In genomic region chr1:139425006-139425405, GRCm38 (mm10) we compare ENCODE assay signal across 8 mouse cellular contexts. TPM values are rescaled to one million over a fixed set of nuclear protein-coding genes. Genes with fewer than 3 reads are reported as not detected.
DNase-seq lines count a peak whose midpoint lies in the region; ATAC-seq and TF ChIP-seq lines count a peak whose summit lies in the region.

No protein-coding gene starts in this region.

- no peaks in the 10 kb centered on the region for H3K27me3 ChIP-seq in forebrain, embryonic 13.5 days
- H3K27me3 ChIP-seq in kidney, postnatal 0 days (ENCODE audit: insufficient read depth, low read length): no peaks in the 10 kb centered on the region
- H3K27me3 ChIP-seq in neural tube, embryonic 12.5 days (replicated peaks): no peaks in the 10 kb centered on the region

- no peak for ATAC-seq in forebrain, embryonic 13.5 days
- ATAC-seq in kidney, postnatal 0 days (replicated peaks; ENCODE audit: low FRiP score, low read depth): no peak
- ATAC-seq in neural tube, embryonic 12.5 days (ENCODE audit: low FRiP score, low read depth): no peak

- WGBS in forebrain, embryonic 13.5 days: 25% methylated on average over 3 of the region's 3 CpGs
- WGBS in kidney, postnatal 0 days: 28% methylated on average over 3 of the region's 3 CpGs
- 42% methylated on average over 3 of the region's 3 CpGs for WGBS in neural tube, embryonic 12.5 days

- no peaks in the 10 kb centered on the region for H3K9me3 ChIP-seq in forebrain, embryonic 13.5 days (replicated peaks)
- no peaks in the 10 kb centered on the region for H3K9me3 ChIP-seq in kidney, postnatal 0 days (replicated peaks; ENCODE audit: low read length)
- H3K9me3 ChIP-seq in neural tube, embryonic 12.5 days: no peaks in the 10 kb centered on the region

- peak overlapping the region; percentile 59 for H3K27ac ChIP-seq in forebrain, embryonic 13.5 days
- H3K27ac ChIP-seq in kidney, postnatal 0 days: no peak overlapping the region
- no peak overlapping the region for H3K27ac ChIP-seq in neural tube, embryonic 12.5 days

- DNase-seq in left cerebral cortex, postnatal 4 days: peak; percentile 25
- DNase-seq in left cerebral cortex, postnatal 10 days (ENCODE audit: extremely low spot score in 1 of 2, low spot score in 2 of 2): no peak
- no peak for DNase-seq in kidney, postnatal 0 days (ENCODE audit: low spot score)
- DNase-seq in adrenal gland, adult 18-20 months (ENCODE audit: low spot score in 2 of 2): no peak
- DNase-seq in gastrocnemius, postnatal 25 days: no peak
- DNase-seq in left cerebral cortex, adult 11 months (ENCODE audit: low spot score): no peak

- peaks cover 19% of the 10 kb centered on the region for H3K36me3 ChIP-seq in forebrain, embryonic 13.5 days (ENCODE audit: poor library complexity, severe bottlenecking)
- H3K36me3 ChIP-seq in kidney, postnatal 0 days (ENCODE audit: insufficient read depth, low read length): 0 out of 2 replicates have a peak, but pooled peaks cover 5% of the 10 kb centered on the region
- H3K36me3 ChIP-seq in neural tube, embryonic 12.5 days: peaks cover 9% of the 10 kb centered on the region

- intact Hi-C loops in left cerebral cortex, postnatal 4 days (cut with DNase I): no loop called here
- intact Hi-C loops in left cerebral cortex, postnatal 10 days (cut with DNase I): loop anchor here (10.0 kb wide), 1 partner anchor 580 kb away; the partner anchor contains the start of gene Lhx9

- TF ChIP-seq CTCF in kidney, postnatal 0 days (IDR thresholded peaks at IDR 0.05; ENCODE audit: low read depth): no peak

- H3K4me2 ChIP-seq in forebrain, embryonic 13.5 days: peak overlapping the region; percentile 75
- H3K4me2 ChIP-seq in kidney, postnatal 0 days (ENCODE audit: low read length): peak overlapping the region; percentile 28
- peak overlapping the region; percentile 59 for H3K4me2 ChIP-seq in neural tube, embryonic 12.5 days (replicated peaks)

- H3K4me1 ChIP-seq in forebrain, embryonic 13.5 days: peaks cover 42% of the 10 kb centered on the region
- peaks cover 4% of the 10 kb centered on the region; the same call in 1 of the 2 replicates for H3K4me1 ChIP-seq in kidney, postnatal 0 days (replicated peaks; ENCODE audit: insufficient read depth, low read length)
- peaks cover 33% of the 10 kb centered on the region for H3K4me1 ChIP-seq in neural tube, embryonic 12.5 days

- peak overlapping the region; percentile 52 for H3K9ac ChIP-seq in forebrain, embryonic 13.5 days
- H3K9ac ChIP-seq in kidney, postnatal 0 days (ENCODE audit: low read depth, low read length): no peak overlapping the region
- H3K9ac ChIP-seq in neural tube, embryonic 12.5 days: 0 out of 2 replicates have a peak overlapping the region, but pooled peaks have one; percentile 40

- peak overlapping the region; percentile 39 for H3K4me3 ChIP-seq in forebrain, embryonic 13.5 days
- H3K4me3 ChIP-seq in kidney, postnatal 0 days (replicated peaks; ENCODE audit: low read depth, low read length): 0 out of 2 replicates have a peak overlapping the region, but pooled peaks have one; percentile 3
- 0 out of 2 replicates have a peak overlapping the region, but pooled peaks have one; percentile 20 for H3K4me3 ChIP-seq in neural tube, embryonic 12.5 days

RNA-seq across cellular contexts. Expression of gene Zbtb41, which starts 2.9 kb away (rescaled TPM):
- total RNA-seq in left cerebral cortex, postnatal 4 days (2021): 10 to 100 TPM; 57.9 to 59.5 TPM
- total RNA-seq in left cerebral cortex, postnatal 10 days (2021): 10 to 100 TPM; 28.8 to 35.4 TPM
- 13.4 and 15.7 TPM in 2 replicates for polyA plus RNA-seq in forebrain, embryonic 13.5 days (2015; fragmentation: Nextera tagmentation; extraction: Ambion mirVana)
- polyA plus RNA-seq in kidney, postnatal 0 days (2015; fragmentation: Nextera tagmentation; extraction: Ambion mirVana): 6.9 and 7.5 TPM in 2 replicates
- 14.1 and 15.0 TPM in 2 replicates for polyA plus RNA-seq in neural tube, embryonic 12.5 days (2016; fragmentation: Nextera tagmentation; extraction: Ambion mirVana)
- total RNA-seq in adrenal gland, adult 18-20 months (2021): 10 to 100 TPM; 31.9 to 43.4 TPM
- 10 to 100 TPM; 15.2 to 16.9 TPM for total RNA-seq in gastrocnemius, postnatal 25 days (2021)

RNA-seq across cellular contexts. Expression of gene Aspm, which starts 29.6 kb away (rescaled TPM):
- total RNA-seq in left cerebral cortex, postnatal 4 days (2021): 1 to 10 TPM; 4.4 to 4.7 TPM
- 1 to 10 TPM; 2.0 to 2.2 TPM for total RNA-seq in left cerebral cortex, postnatal 10 days (2021)
- 20.5 and 21.3 TPM in 2 replicates for polyA plus RNA-seq in forebrain, embryonic 13.5 days (2015; fragmentation: Nextera tagmentation; extraction: Ambion mirVana)
- polyA plus RNA-seq in kidney, postnatal 0 days (2015; fragmentation: Nextera tagmentation; extraction: Ambion mirVana): 7.1 and 7.2 TPM in 2 replicates
- polyA plus RNA-seq in neural tube, embryonic 12.5 days (2016; fragmentation: Nextera tagmentation; extraction: Ambion mirVana): 15.1 and 17.0 TPM in 2 replicates
- under 1 TPM; 0.48 to 0.86 TPM for total RNA-seq in adrenal gland, adult 18-20 months (2021)
- under 1 TPM; 0.41 to 0.51 TPM for total RNA-seq in gastrocnemius, postnatal 25 days (2021)

RNA-seq across cellular contexts. Expression of gene Crb1, which starts 48.1 kb away (rescaled TPM):
- total RNA-seq in left cerebral cortex, postnatal 4 days (2021): 1 to 10 TPM in 1 of 2 experiments, under 1 TPM in 1; 0.96 to 1.4 TPM
- 1 to 10 TPM; 1.1 to 1.2 TPM for total RNA-seq in left cerebral cortex, postnatal 10 days (2021)
- 2.5 TPM in 2 replicates for polyA plus RNA-seq in forebrain, embryonic 13.5 days (2015; fragmentation: Nextera tagmentation; extraction: Ambion mirVana)
- polyA plus RNA-seq in kidney, postnatal 0 days (2015; fragmentation: Nextera tagmentation; extraction: Ambion mirVana): 0.29 and 0.32 TPM in 2 replicates
- 1.7 TPM in 2 replicates for polyA plus RNA-seq in neural tube, embryonic 12.5 days (2016; fragmentation: Nextera tagmentation; extraction: Ambion mirVana)
- total RNA-seq in adrenal gland, adult 18-20 months (2021): under 1 TPM in 1 of 2 experiments, not detected in 1; 0.10 TPM
- total RNA-seq in gastrocnemius, postnatal 25 days (2021): not detected
